Mouse (Mus musculus) liver, embryonic 15.5 days (tissue): ENCODE results near the gene Arsk. TPM values are rescaled to one million over a fixed set of nuclear protein-coding genes. Genes with fewer than 3 reads are reported as not detected.
A peak's percentile ranks its signal among the peaks of the same experiment; 100 is the strongest.

Source experiments
- ATAC-seq: fragments of 200-750 bp; cut with Nextera tagmentation; 2 replicates; pipeline ENCODE4 v1.8.0; 2017; ENCODE audit warnings: moderate number of reproducible peaks, mild to moderate bottlenecking, moderate library complexity; ENCODE audit not compliant: insufficient read depth
- H3K27ac ChIP-seq: fragments of 300-500 bp; sonication (generic); replicated peaks from 2 replicates; pipeline ENCODE4 v1.5.1; 2015; ENCODE audit warnings: mild to moderate bottlenecking, inconsistent platforms
- H3K27me3 ChIP-seq: fragments of 300-500 bp; sonication (generic); 2 replicates; pipeline ENCODE4 v1.6.1; 2015; ENCODE audit warnings: mild to moderate bottlenecking, inconsistent platforms
- H3K36me3 ChIP-seq: fragments of 300-500 bp; sonication (generic); replicated peaks from 2 replicates; pipeline ENCODE4 v1.6.1; 2015; ENCODE audit warnings: moderate library complexity, mild to moderate bottlenecking, inconsistent platforms
- H3K4me1 ChIP-seq: fragments of 300-500 bp; sonication (generic); replicated peaks from 2 replicates; pipeline ENCODE4 v1.6.1; 2015; ENCODE audit warnings: inconsistent platforms
- H3K4me2 ChIP-seq: fragments of 300-500 bp; sonication (generic); 2 replicates; pipeline ENCODE4 v1.6.1; 2015; ENCODE audit warnings: moderate library complexity, mild to moderate bottlenecking, inconsistent platforms
- H3K4me3 ChIP-seq: fragments of 300-500 bp; sonication (generic); replicated peaks from 2 replicates; pipeline ENCODE4 v1.5.1; 2015; ENCODE audit warnings: mild to moderate bottlenecking, inconsistent platforms
- H3K9ac ChIP-seq: fragments of 300-500 bp; sonication (generic); 2 replicates; pipeline ENCODE4 v1.6.1; 2015; ENCODE audit warnings: moderate library complexity, mild to moderate bottlenecking, inconsistent platforms
- H3K9me3 ChIP-seq: fragments of 300-500 bp; sonication (generic); replicated peaks from 2 replicates; pipeline ENCODE4 v1.6.1; 2016; ENCODE audit warnings: inconsistent platforms
- WGBS: fragments of 180-500 bp; shearing (Covaris S2); methylation state at CpG from one replicate; pipeline ENCODE4 v1.1.7; 2015; ENCODE audit warnings: mixed read lengths; ENCODE audit not compliant: insufficient replicate concordance; 5-methylcytosine and 5-hydroxymethylcytosine counted together
- polyA plus RNA-seq: library from polyadenylated mRNA; unstranded; fragments of >200 nt; fragmentation: Nextera tagmentation; extraction: Ambion mirVana; gene quantifications from 2 replicates; pipeline ENCODE4 v1.2.1, GENCODE M21; 2015

Gene Arsk
- polyA plus RNA-seq, 1 experiment from 2014 or later: 2.2 TPM

DNA sequence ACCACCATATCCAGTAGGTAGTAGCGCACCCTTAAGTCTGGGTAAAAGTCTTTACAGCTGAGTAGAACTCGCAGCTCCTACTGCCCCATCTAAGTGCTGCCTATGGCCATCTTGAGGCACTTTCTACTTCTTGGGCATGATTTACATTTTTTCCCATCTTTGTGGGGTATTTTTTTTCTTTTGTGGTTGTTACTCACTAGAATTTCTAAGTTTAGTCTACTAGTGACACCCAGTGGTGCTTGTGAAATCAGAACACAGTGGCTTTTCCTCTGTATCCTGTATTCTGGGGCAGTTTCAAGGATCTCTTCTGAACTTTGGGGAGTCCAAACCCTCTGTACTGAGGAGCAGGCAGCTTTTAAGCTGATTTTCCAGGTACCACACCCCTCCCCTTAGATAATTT lies 76.7 kb downstream of the Arsk start:
- 80% methylated on average over 2 of the region's 2 CpGs for WGBS
- Histone ChIP-seq H3K9ac (no peak overlapping the region), H3K9me3 (no peaks in the 10 kb centered on the region), H3K4me1 (peaks cover 14% of the 10 kb centered on the region), H3K27ac (no peak overlapping the region), H3K36me3 (no peaks in the 10 kb centered on the region), H3K27me3 (0 out of 2 replicates have a peak, but pooled peaks cover 4% of the 10 kb centered on the region), H3K4me3 (no peak overlapping the region), H3K4me2 (no peak overlapping the region)
- ATAC-seq: no peak

DNA sequence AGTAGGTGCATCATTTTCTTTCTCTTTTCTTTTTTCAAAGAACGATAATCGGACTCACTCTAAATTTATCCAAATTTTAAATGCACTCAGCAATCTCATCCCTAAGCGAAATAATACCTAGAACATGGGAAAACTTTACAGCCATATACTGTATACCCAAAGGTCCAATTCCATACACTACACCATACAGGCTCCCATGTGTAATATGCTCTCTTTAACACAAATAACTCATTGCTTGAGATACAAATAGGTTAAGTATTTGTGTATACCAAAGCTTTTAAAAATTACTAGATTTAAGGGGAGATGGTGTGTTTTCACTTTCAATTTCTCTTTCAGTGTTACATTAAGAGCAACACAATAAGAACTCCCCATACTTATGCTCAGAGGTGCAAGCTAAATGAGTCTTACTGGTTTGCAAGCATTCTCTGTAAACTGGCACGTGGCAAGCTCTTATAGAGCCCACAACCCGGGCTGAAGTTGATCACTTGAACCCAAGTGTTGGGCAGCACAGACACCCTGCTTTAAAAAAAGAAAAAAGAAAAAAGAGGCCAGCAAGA lies 79.5 kb downstream of the Arsk start:
- H3K27ac ChIP-seq: peak overlapping the region; percentile 94
- 0 out of 2 replicates have a peak, but pooled peaks have one; percentile 9 for ATAC-seq
- peak overlapping the region; percentile 73 for H3K4me2 ChIP-seq
- peak overlapping the region; percentile 77 for H3K4me3 ChIP-seq
- H3K9ac ChIP-seq: peak overlapping the region; percentile 81; the same call in 1 of the 2 replicates
- H3K4me1 ChIP-seq: peaks cover 16% of the 10 kb centered on the region
- no peaks in the 10 kb centered on the region for H3K9me3 ChIP-seq
- WGBS: 29% methylated on average over 5 of the region's 5 CpGs
- H3K27me3 ChIP-seq: 0 out of 2 replicates have a peak, but pooled peaks cover 4% of the 10 kb centered on the region
- H3K36me3 ChIP-seq: no peaks in the 10 kb centered on the region

DNA sequence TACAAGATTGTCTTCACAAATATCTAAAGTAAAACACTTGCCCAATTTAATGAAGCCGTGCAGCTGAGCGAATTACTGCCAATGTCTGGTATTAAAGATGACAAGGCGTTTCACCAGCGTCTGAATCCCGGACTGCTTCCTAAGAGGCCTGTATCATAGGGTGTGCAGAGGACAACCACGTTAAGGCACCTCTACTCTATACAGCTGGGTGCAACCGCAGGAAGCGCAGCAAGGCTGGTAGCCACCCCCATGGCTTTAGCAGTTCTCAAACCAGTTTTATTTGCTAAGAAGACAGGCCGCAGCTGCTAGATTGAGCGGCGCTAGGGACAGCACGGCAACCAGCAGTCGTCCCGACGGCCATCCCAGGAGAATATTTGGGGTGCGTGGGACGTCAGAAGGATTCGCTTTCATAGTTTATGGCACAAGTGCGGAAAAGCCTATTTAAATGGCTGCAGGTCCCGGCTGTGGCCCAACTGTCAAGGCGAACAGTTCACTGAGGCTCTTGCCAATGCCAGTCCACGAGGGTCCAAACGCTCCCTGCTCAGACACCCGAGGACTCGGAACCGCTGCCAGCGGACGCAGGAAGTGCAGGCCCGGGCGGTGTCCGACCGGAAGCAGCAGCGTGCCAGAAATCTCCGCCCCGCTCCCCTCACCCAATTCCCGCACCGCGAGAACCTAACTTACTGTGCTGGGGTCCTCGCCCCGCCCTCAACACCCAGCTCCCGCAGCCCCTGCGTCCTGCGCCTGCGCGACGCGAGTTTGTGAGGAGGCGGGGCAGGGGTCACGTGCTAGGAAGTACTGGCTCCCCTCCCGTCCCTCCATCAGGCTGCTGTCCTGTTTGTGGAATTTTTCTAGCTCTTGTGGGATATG lies 80.3 kb downstream of the Arsk start, which contains the start of gene Rfesd:
TSS of gene Rfesd (minus strand) at position 746 of the 870 bp plus-strand sequence.
- peaks cover 20% of the 10 kb centered on the region for H3K4me1 ChIP-seq
- peaks cover 3% of the 10 kb centered on the region; the same call in 1 of the 2 replicates for H3K36me3 ChIP-seq
- ATAC-seq: peak; percentile 86
- 2% methylated on average over 50 of the region's 50 CpGs for WGBS
- H3K9me3 ChIP-seq: no peaks in the 10 kb centered on the region
- H3K27ac ChIP-seq: peak within 1 kb of the TSS; percentile 94
- peak within 1 kb of the TSS; percentile 81 for H3K9ac ChIP-seq
- peak within 1 kb of the TSS; percentile 73 for H3K4me2 ChIP-seq
- peak within 1 kb of the TSS; percentile 77 for H3K4me3 ChIP-seq
- H3K27me3 ChIP-seq: 0 out of 2 replicates have a peak, but pooled peaks cover 3% of the 10 kb centered on the region

DNA sequence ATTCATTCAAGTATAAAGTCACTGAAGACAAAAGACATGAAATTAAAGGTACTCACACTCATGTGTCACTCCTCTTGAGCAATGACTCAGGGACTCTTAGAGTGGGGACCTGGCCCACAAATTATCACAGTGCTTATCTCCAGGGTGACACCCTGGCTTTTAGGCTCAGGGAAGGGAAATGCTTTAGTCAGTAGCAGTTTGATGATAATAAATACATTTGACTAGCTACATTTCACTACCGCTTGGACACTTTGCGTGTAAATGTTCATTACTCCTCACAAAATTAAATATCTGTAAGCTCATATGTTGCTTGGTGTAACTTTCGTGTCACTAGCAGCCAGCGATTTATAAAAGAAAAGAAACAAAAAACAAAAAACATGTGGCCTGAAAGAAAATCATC lies 81.0 kb downstream of the Arsk start:
- H3K9me3 ChIP-seq: no peaks in the 10 kb centered on the region
- H3K4me2 ChIP-seq: peak overlapping the region; percentile 73
- H3K4me3 ChIP-seq: peak overlapping the region; percentile 77
- peaks cover 5% of the 10 kb centered on the region for H3K36me3 ChIP-seq
- peaks cover 26% of the 10 kb centered on the region for H3K4me1 ChIP-seq
- no peaks in the 10 kb centered on the region for H3K27me3 ChIP-seq
- peak overlapping the region; percentile 81 for H3K9ac ChIP-seq
- peak; percentile 80 for ATAC-seq
- 14% methylated on average over 4 of the region's 4 CpGs for WGBS
- peak overlapping the region; percentile 94 for H3K27ac ChIP-seq

DNA sequence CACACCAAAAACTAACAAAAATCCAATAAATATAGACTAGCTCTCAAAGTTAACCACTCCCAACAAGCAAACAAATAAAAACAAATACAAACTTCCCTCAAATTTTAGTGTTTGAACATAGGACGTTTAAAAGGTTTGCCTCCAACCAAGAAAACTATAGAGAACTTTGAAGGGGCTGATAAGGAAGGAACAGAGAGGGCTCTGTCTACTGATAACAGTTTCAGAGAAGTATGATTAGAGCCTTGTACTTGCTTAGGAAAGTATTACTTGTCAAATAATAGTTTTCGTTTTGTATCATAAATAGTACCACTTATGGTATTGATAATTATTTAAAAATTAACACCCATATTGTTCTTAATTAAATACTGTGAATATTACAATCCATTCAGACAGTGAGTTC lies 83.9 kb downstream of the Arsk start:
- Histone ChIP-seq H3K36me3 (peaks cover 7% of the 10 kb centered on the region), H3K4me3 (peak overlapping the region; percentile 37)
- 12% methylated on average over 2 of the region's 2 CpGs for WGBS

More for the DNA sequence above, 83.9 kb downstream of the Arsk start:
- no peak for ATAC-seq
- Histone ChIP-seq H3K9me3 (no peaks in the 10 kb centered on the region), H3K9ac (no peak overlapping the region), H3K4me1 (peaks cover 38% of the 10 kb centered on the region), H3K27ac (no peak overlapping the region), H3K4me2 (peak overlapping the region; percentile 48), H3K27me3 (no peaks in the 10 kb centered on the region)

Other genes starting within 250 kb of the Arsk start
- 3.2 and 3.7 TPM in 2 replicates for gene Rhobtb3, start 154.7 kb downstream of the Arsk start, polyA plus RNA-seq
- 0.73 and 0.89 TPM in 2 replicates for gene Spata9, start 131.5 kb downstream of the Arsk start, polyA plus RNA-seq
- gene Rfesd, start 79.9 kb downstream of the Arsk start, polyA plus RNA-seq: 128 and 144 TPM in 2 replicates
- gene Gpr150, start 41.7 kb downstream of the Arsk start, polyA plus RNA-seq: 2.7 and 3.2 TPM in 2 replicates
- gene Ttc37, start 74 bp upstream of the Arsk start, polyA plus RNA-seq: 4.4 and 4.6 TPM in 2 replicates
- gene Fam81b, start 206.4 kb upstream of the Arsk start, polyA plus RNA-seq: not detected in 2 replicates